In the genomic region with DNA sequence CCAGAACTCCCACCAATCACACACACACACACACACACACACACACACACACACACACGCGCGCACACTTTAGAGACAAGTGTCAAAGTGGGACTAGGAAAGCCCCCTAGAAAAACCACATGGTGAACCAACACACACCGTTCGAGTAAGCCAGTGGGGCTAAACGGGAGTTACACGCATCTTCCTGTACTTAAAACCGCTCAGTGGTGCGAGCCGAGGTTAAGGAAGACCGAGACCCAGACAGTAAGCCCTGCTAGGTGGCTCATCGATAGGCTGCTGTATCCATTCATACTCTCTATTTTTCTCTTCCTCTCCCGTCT, we compare ENCODE assay signal across 9 mouse cellular contexts. TPM values are rescaled to one million over a fixed set of nuclear protein-coding genes. Genes with fewer than 3 reads are reported as not detected.
DNase-seq lines count a peak whose midpoint lies in the region; ATAC-seq lines count a peak whose summit lies in the region.
"Had no signal": no experiment of that assay in that cellular context is flagged by ENCODE, and none has a peak within 500 bp of the region (broad histone marks: within the 10 kb centered on the region; RNA-seq: fewer than 3 reads in every experiment).

No protein-coding gene starts in this region.

- H3K27ac ChIP-seq in neural tube, embryonic 11.5 days (ENCODE audit: low read depth, low read length): no peak overlapping the region
- H3K27ac ChIP-seq in liver, embryonic 16.5 days (ENCODE audit: low read length): no peak overlapping the region
- H3K27ac ChIP-seq: liver, embryonic 13.5 days had no signal

- no peaks in the 10 kb centered on the region for H3K9me3 ChIP-seq in neural tube, embryonic 11.5 days (ENCODE audit: control insufficient read depth, low read length)
- H3K9me3 ChIP-seq in liver, embryonic 16.5 days (replicated peaks; ENCODE audit: control insufficient read depth, low read length): no peaks in the 10 kb centered on the region
- H3K9me3 ChIP-seq: liver, embryonic 13.5 days had no signal

- H3K4me2 ChIP-seq in neural tube, embryonic 11.5 days (ENCODE audit: low read depth): peak overlapping the region; percentile 99
- 0 out of 2 replicates have a peak overlapping the region, but pooled peaks have one; percentile 36 for H3K4me2 ChIP-seq in liver, embryonic 16.5 days (ENCODE audit: low read depth, low read length)

- WGBS in neural tube, embryonic 11.5 days: 2% methylated on average over 10 of the region's 13 CpGs
- WGBS in liver, embryonic 16.5 days (ENCODE audit: insufficient replicate concordance): 2% methylated on average over 13 of the region's 13 CpGs

- H3K27me3 ChIP-seq in neural tube, embryonic 11.5 days (ENCODE audit: control insufficient read depth, insufficient read depth, low read length): no peaks in the 10 kb centered on the region
- H3K27me3 ChIP-seq in liver, embryonic 16.5 days (ENCODE audit: control insufficient read depth, insufficient read depth, low read depth, low read length): peaks cover 69% of the 10 kb centered on the region

- no peak for ATAC-seq in neural tube, embryonic 11.5 days (ENCODE audit: insufficient read depth, low FRiP score, low TSS enrichment)
- no peak for ATAC-seq in liver, embryonic 16.5 days (ENCODE audit: low read depth)

- peak overlapping the region; percentile 87 for H3K4me3 ChIP-seq in neural tube, embryonic 11.5 days (ENCODE audit: low read depth, low read length)
- no peak overlapping the region for H3K4me3 ChIP-seq in liver, embryonic 16.5 days (ENCODE audit: low read depth, low read length)

- DNase-seq in adrenal gland, postnatal 10 days: peak; percentile 34
- DNase-seq in adrenal gland, adult 8-10 months: no peak
- no peak for DNase-seq in neural tube, embryonic 11.5 days (ENCODE audit: low spot score)
- DNase-seq in neural tube, embryonic 10.5 days (ENCODE audit: extremely low spot score, low spot score): no peak
- no peak for DNase-seq in urinary bladder, adult 18-20 months (ENCODE audit: low spot score in 2 of 2)
- no peak for DNase-seq in spleen, adult 12 weeks (ENCODE audit: low spot score)
- no peak for DNase-seq in layer of hippocampus, postnatal 25 days (ENCODE audit: extremely low spot score in 1 of 2, low spot score in 1 of 2)
- DNase-seq: liver, embryonic 13.5 days had no signal

- H3K4me1 ChIP-seq in neural tube, embryonic 11.5 days (ENCODE audit: control insufficient read depth, insufficient read depth, low read length): peaks cover 15% of the 10 kb centered on the region
- no peaks in the 10 kb centered on the region for H3K4me1 ChIP-seq in liver, embryonic 16.5 days (ENCODE audit: control insufficient read depth, low read depth, low read length)

- H3K36me3 ChIP-seq in neural tube, embryonic 11.5 days (ENCODE audit: control insufficient read depth, insufficient read depth, low read length): no peaks in the 10 kb centered on the region
- no peaks in the 10 kb centered on the region for H3K36me3 ChIP-seq in liver, embryonic 16.5 days (ENCODE audit: control insufficient read depth, insufficient read depth)
- H3K36me3 ChIP-seq: liver, embryonic 13.5 days had no signal

- peak overlapping the region; percentile 90 for H3K9ac ChIP-seq in neural tube, embryonic 11.5 days (ENCODE audit: low read length)
- H3K9ac ChIP-seq in liver, embryonic 16.5 days (ENCODE audit: low read depth, low read length): no peak overlapping the region
- H3K9ac ChIP-seq: liver, embryonic 13.5 days had no signal

RNA-seq across cellular contexts. Expression of a gene that starts 6.6 kb away (rescaled TPM):
- 100 to 1,000 TPM in 1 of 2 experiments, 10 to 100 TPM in 1; 93.8 to 104 TPM for total RNA-seq in adrenal gland, postnatal 10 days (2021)
- total RNA-seq in adrenal gland, adult 8-10 months (2022): 100 to 1,000 TPM; 197 to 340 (median 252) TPM
- polyA plus RNA-seq in neural tube, embryonic 11.5 days (2014; fragmentation: Nextera tagmentation; extraction: Ambion mirVana): 111 and 117 TPM in 2 replicates
- polyA plus RNA-seq in liver, embryonic 16.5 days (2015; fragmentation: Nextera tagmentation; extraction: Ambion mirVana): 1.1 and 1.6 TPM in 2 replicates
- total RNA-seq in layer of hippocampus, postnatal 25 days (2021): 10 to 100 TPM; 36.0 to 46.4 TPM
